Mouse (Mus musculus) heart, postnatal 10 days (tissue): ENCODE results near the gene Plscr3. TPM values are rescaled to one million over a fixed set of nuclear protein-coding genes. Genes with fewer than 3 reads are reported as not detected.

ENCODE experiments used
- DNase-seq, 2 experiments: peaks; one replicate each; pipeline ENCODE4 v3.0.0; 2021
- intact Hi-C: fragments of 180-260 bp; cut with DNase I; formaldehyde crosslinking; loops from one replicate; pipeline ENCODE4 v1.15.1; 2025
- microRNA-seq, 2 experiments: library from miRNA; unstranded; fragments of <30 nt; microRNA quantifications; one replicate each; pipeline ENCODE4 v1.2.0; 2022
- total RNA-seq, 2 experiments: library from RNA; stranded (reverse); gene quantifications; 2 replicates each; pipeline ENCODE4 v1.2.3; 2021

Gene Plscr3
- total RNA-seq, 2 experiments from 2014 or later, result 52.5 to 59.7 TPM

GRCm38 (mm10) chr11:69883527-69884151 is 37.5 kb downstream of the Plscr3 start:
- intact Hi-C loops, result loop anchor here (2.0 kb wide), 1 partner anchor 17 kb away; the partner anchor contains the start of genes 2810408A11Rik and Neurl4

GRCm38 (mm10) chr11:69884240-69884639 is 38.1 kb downstream of the Plscr3 start:
- no peak for DNase-seq
- intact Hi-C loops, result loop anchor here (2.0 kb wide), 1 partner anchor 17 kb away; the partner anchor contains the start of genes 2810408A11Rik and Neurl4

More at GRCm38 (mm10) chr11:69883527-69884151, 37.5 kb downstream of the Plscr3 start:
- no peak for DNase-seq

GRCm38 (mm10) chr11:69884663-69885062 is 38.5 kb downstream of the Plscr3 start:
- intact Hi-C loops, result loop anchor here (2.0 kb wide), 1 partner anchor 16 kb away; the partner anchor contains the start of genes 2810408A11Rik and Neurl4
- DNase-seq, result no peak

GRCm38 (mm10) chr11:69886907-69887635 is 40.9 kb downstream of the Plscr3 start:
- intact Hi-C loops, result no loop called here
- no peak for DNase-seq

GRCm38 (mm10) chr11:69891482-69891881 is 45.3 kb downstream of the Plscr3 start:
- peak in 1 of 2 experiments; percentile 54 for DNase-seq
- intact Hi-C loops, result no loop called here

- DNase-seq, result no peak
- intact Hi-C loops, result no loop called here
Observed at GRCm38 (mm10) chr11:69894671-69895070, 48.5 kb downstream of the Plscr3 start.

DNA sequence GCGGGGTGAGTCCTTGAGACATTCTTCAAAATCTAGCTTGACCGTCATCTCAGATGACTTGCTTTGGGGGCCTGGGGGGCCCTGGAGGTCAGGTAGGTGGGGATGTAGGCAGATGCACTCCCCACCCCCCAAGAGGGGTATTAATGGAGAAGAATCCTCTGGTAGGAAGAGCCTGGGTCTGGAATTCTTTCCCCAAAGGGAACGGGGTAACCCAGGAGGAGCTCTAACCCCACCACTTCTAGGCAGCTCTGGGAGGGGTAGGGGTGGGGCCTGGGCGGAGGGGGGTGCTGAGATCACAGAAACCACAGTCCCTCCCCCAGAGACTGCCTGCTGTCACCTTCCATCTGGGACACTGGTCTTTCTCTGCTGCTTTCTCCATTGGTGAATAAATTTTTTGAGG is 49.1 kb downstream of the Plscr3 start, which contains the start of gene Acap1:
Acap1 (minus strand) TSS at position 249 of the 400 bp plus-strand sequence.
- DNase-seq, result no peak
- intact Hi-C loops, result no loop called here

GRCm38 (mm10) chr11:69899870-69900269 is 53.7 kb downstream of the Plscr3 start:
- intact Hi-C loops, result loop anchor here (2.0 kb wide), 1 partner anchor 15 kb away; no protein-coding TSS in a partner anchor
- DNase-seq, result no peak

- intact Hi-C loops, result loop anchor here (2.0 kb wide), 1 partner anchor 16 kb away; no protein-coding TSS in a partner anchor
- DNase-seq, result peak; percentile 93 to 95
Observed at GRCm38 (mm10) chr11:69900471-69901405, 54.6 kb downstream of the Plscr3 start, which contains the start of the genes 2810408A11Rik and Neurl4. TSS of gene 2810408A11Rik (minus strand) at chr11:69900987. TSS of gene Neurl4 (plus strand) at chr11:69901072.

- intact Hi-C loops, result loop anchor here (2.0 kb wide), 1 partner anchor 17 kb away; no protein-coding TSS in a partner anchor
- DNase-seq, result peak; percentile 96 to 97
Observed at GRCm38 (mm10) chr11:69901406-69901846, 55.2 kb downstream of the Plscr3 start.

Small RNA genes lying within 50 kb of the gene (microRNA-seq; reads per million reads assigned to microRNA genes)
- gene Mir6924, result 0 reads per million in 2 experiments

Other genes with a start within 250 kb of the Plscr3 start
- 10 to 100 TPM; 29.9 to 36.5 TPM for gene Atp1b2, start 240.4 kb upstream of the Plscr3 start, total RNA-seq
- not detected for gene Shbg, start 228.5 kb upstream of the Plscr3 start, total RNA-seq
- 1 to 10 TPM; 4.3 to 4.7 TPM for gene Sat2, start 224.4 kb upstream of the Plscr3 start, total RNA-seq
- 10 to 100 TPM; 72.1 to 78.7 TPM for gene Fxr2, start 213.4 kb upstream of the Plscr3 start, total RNA-seq
- gene Sox15, start 191.1 kb upstream of the Plscr3 start, total RNA-seq, result not detected
- 10 to 100 TPM; 33.1 to 33.7 TPM for gene Mpdu1, start 183.7 kb upstream of the Plscr3 start, total RNA-seq
- 1 to 10 TPM; 5.8 to 7.8 TPM for gene Cd68, start 180.2 kb upstream of the Plscr3 start, total RNA-seq
- 100 to 1,000 TPM; 389 to 397 TPM for gene Eif4a1, start 174.0 kb upstream of the Plscr3 start, total RNA-seq
- gene Senp3, start 164.3 kb upstream of the Plscr3 start, total RNA-seq, result 10 to 100 TPM; 48.9 to 49.6 TPM
- gene Tnfsf13, start 160.6 kb upstream of the Plscr3 start, total RNA-seq, result 1 to 10 TPM; 2.1 to 2.4 TPM
- gene Tnfsf12, start 150.5 kb upstream of the Plscr3 start, total RNA-seq, result 10 to 100 TPM; 19.6 to 20.3 TPM
- gene Tnfsfm13, start 150.3 kb upstream of the Plscr3 start, total RNA-seq, result 1 to 10 TPM; 5.1 to 5.2 TPM
- 10 to 100 TPM; 44.5 to 47.5 TPM for gene Polr2a, start 87.7 kb upstream of the Plscr3 start, total RNA-seq
- under 1 TPM; 0.17 to 0.40 TPM for gene Slc35g3, start 84.4 kb upstream of the Plscr3 start, total RNA-seq
- 10 to 100 TPM; 42.2 to 43.9 TPM for gene Zbtb4, start 80.5 kb upstream of the Plscr3 start, total RNA-seq
- 1 to 10 TPM; 5.8 to 7.1 TPM for gene Chrnb1, start 50.4 kb upstream of the Plscr3 start, total RNA-seq
- 1 to 10 TPM; 1.9 to 3.5 TPM for gene Fgf11, start 44.5 kb upstream of the Plscr3 start, total RNA-seq
- 1 to 10 TPM in 1 of 2 experiments, under 1 TPM in 1; 0.94 to 1.2 TPM for gene Tmem102, start 40.8 kb upstream of the Plscr3 start, total RNA-seq
- gene Gm39566, start 31.1 kb upstream of the Plscr3 start, total RNA-seq, result not detected
- gene Spem2, start 27.9 kb upstream of the Plscr3 start, total RNA-seq, result not detected
- not detected for gene Spem1, start 24.2 kb upstream of the Plscr3 start, total RNA-seq
- 10 to 100 TPM; 13.6 TPM for gene Nlgn2, start 8.6 kb upstream of the Plscr3 start, total RNA-seq
- 100 to 1,000 TPM; 130 to 151 TPM for gene Tmem256, start 7.9 kb upstream of the Plscr3 start, total RNA-seq
- not detected for gene Tnk1, start 12.4 kb downstream of the Plscr3 start, total RNA-seq
- gene Tmem95, start 31.6 kb downstream of the Plscr3 start, total RNA-seq, result not detected
- 1 to 10 TPM; 3.0 to 3.5 TPM for gene Kctd11, start 35.0 kb downstream of the Plscr3 start, total RNA-seq
- gene Acap1, start 49.2 kb downstream of the Plscr3 start, total RNA-seq, result 1 to 10 TPM; 2.7 to 3.0 TPM
- 1 to 10 TPM; 2.1 to 2.7 TPM for gene 2810408A11Rik, start 54.6 kb downstream of the Plscr3 start, total RNA-seq
- gene Neurl4, start 54.7 kb downstream of the Plscr3 start, total RNA-seq, result 10 to 100 TPM; 39.2 to 39.9 TPM
- gene Gps2, start 67.5 kb downstream of the Plscr3 start, total RNA-seq, result 10 to 100 TPM; 29.4 to 30.5 TPM
- 100 to 1,000 TPM; 488 to 490 TPM for gene Eif5a, start 75.6 kb downstream of the Plscr3 start, total RNA-seq
- 10 to 100 TPM; 22.7 to 25.7 TPM for gene Ybx2, start 89.4 kb downstream of the Plscr3 start, total RNA-seq
- gene Slc2a4, start 101.8 kb downstream of the Plscr3 start, total RNA-seq, result 100 to 1,000 TPM; 135 to 144 TPM
- not detected for gene Cldn7, start 118.4 kb downstream of the Plscr3 start, total RNA-seq
- 100 to 1,000 TPM; 144 to 159 TPM for gene Ctdnep1, start 134.8 kb downstream of the Plscr3 start, total RNA-seq
- 10 to 100 TPM; 60.7 to 64.6 TPM for gene Elp5, start 136.1 kb downstream of the Plscr3 start, total RNA-seq
- 100 to 1,000 TPM; 275 to 295 TPM for gene Gabarap, start 144.8 kb downstream of the Plscr3 start, total RNA-seq
- 10 to 100 TPM; 23.1 to 27.7 TPM for gene Phf23, start 149.4 kb downstream of the Plscr3 start, total RNA-seq
- 10 to 100 TPM in 1 of 2 experiments, 1 to 10 TPM in 1; 8.6 to 11.8 TPM for gene Dvl2, start 154.2 kb downstream of the Plscr3 start, total RNA-seq
- gene Acadvl, start 169.0 kb downstream of the Plscr3 start, total RNA-seq, result 1,000 to 10,000 TPM; 1,260 to 1,282 TPM
- 10 to 100 TPM; 11.5 to 12.0 TPM for gene Dlg4, start 170.6 kb downstream of the Plscr3 start, total RNA-seq
- gene Asgr1, start 207.7 kb downstream of the Plscr3 start, total RNA-seq, result under 1 TPM in 1 of 2 experiments, not detected in 1; 0.22 TPM
- not detected for gene Asgr2, start 246.3 kb downstream of the Plscr3 start, total RNA-seq